Mouse (Mus musculus) myocyte (in vitro differentiated cells): ENCODE data around the gene Muc5ac. TPM values are rescaled to one million over a fixed set of nuclear protein-coding genes. Genes with fewer than 3 reads are reported as not detected.

Source experiments
- H3K27me3 ChIP-seq: one replicate; pipeline ENCODE4 v1.6.1; 2011; ENCODE audit not compliant: control insufficient read depth, insufficient read depth, insufficient read length
- H3K36me3 ChIP-seq: one replicate; pipeline ENCODE4 v1.6.1; 2011; ENCODE audit not compliant: control insufficient read depth, insufficient read depth
- H3K4me2 ChIP-seq: one replicate; pipeline ENCODE4 v1.6.1; 2011; ENCODE audit warnings: low read depth, control low read depth
- H3K4me3 ChIP-seq: one replicate; pipeline ENCODE4 v1.5.1; 2011; ENCODE audit warnings: mild to moderate bottlenecking, control low read depth, moderate library complexity
- H3K79me2 ChIP-seq: one replicate; pipeline ENCODE4 v1.6.1; 2011; ENCODE audit not compliant: control insufficient read depth, insufficient read depth
- H3ac ChIP-seq: one replicate; pipeline ENCODE4 v1.6.1; 2011; ENCODE audit not compliant: control insufficient read depth, insufficient read length
- CEBPB ChIP-seq: IDR thresholded peaks from 2 replicates; pipeline ENCODE4 v1.6.1; 2011; ENCODE audit warnings: mild to moderate bottlenecking, moderate library complexity; ENCODE audit not compliant: poor library complexity, insufficient read depth, severe bottlenecking
- E2F4 ChIP-seq: IDR thresholded peaks from one replicate; pipeline ENCODE4 v1.6.1; 2011; ENCODE audit warnings: mild to moderate bottlenecking, control low read depth, moderate library complexity; ENCODE audit not compliant: insufficient read depth
- MAX ChIP-seq: IDR thresholded peaks from one replicate; pipeline ENCODE4 v1.6.1; 2011; ENCODE audit warnings: low read depth, mild to moderate bottlenecking, control low read depth
- MYOG ChIP-seq, 3 experiments: IDR thresholded peaks; one replicate each; pipeline ENCODE4 v1.6.1; 2011; ENCODE audit warnings: control low read depth in 2 of 3, low read depth in 2 of 3, mild to moderate bottlenecking in 2 of 3; ENCODE audit not compliant: insufficient read length in 2 of 3, control insufficient read depth in 1 of 3, insufficient read depth in 1 of 3
- POLR2A ChIP-seq: IDR thresholded peaks from one replicate; pipeline ENCODE4 v1.6.1; 2011; ENCODE audit warnings: low read depth, mild to moderate bottlenecking, control low read depth, moderate library complexity; ENCODE audit not compliant: insufficient read length
- POLR2AphosphoS2 ChIP-seq: IDR thresholded peaks from one replicate; pipeline ENCODE4 v1.6.1; 2011; ENCODE audit warnings: low read depth, control low read depth; ENCODE audit not compliant: insufficient read length
- REST ChIP-seq: IDR thresholded peaks from one replicate; pipeline ENCODE4 v1.6.1; 2011; ENCODE audit warnings: mild to moderate bottlenecking, control low read depth, moderate library complexity; ENCODE audit not compliant: insufficient read depth, insufficient read length
- SRF ChIP-seq: IDR thresholded peaks from one replicate; pipeline ENCODE4 v1.6.1; 2011; ENCODE audit warnings: low read depth; ENCODE audit not compliant: control insufficient read depth, insufficient read length
- TCF12 ChIP-seq: IDR thresholded peaks from one replicate; pipeline ENCODE4 v1.6.1; 2011; ENCODE audit warnings: mild to moderate bottlenecking, control low read depth; ENCODE audit not compliant: poor library complexity, insufficient read depth, severe bottlenecking
- TCF3 ChIP-seq: IDR thresholded peaks from one replicate; pipeline ENCODE4 v1.6.1; 2011; ENCODE audit warnings: low read depth, control low read depth; ENCODE audit not compliant: insufficient read length
- polyA plus RNA-seq: library from polyadenylated mRNA; unstranded; fragments of >200 nt; fragmentation: generic; extraction: Trizol; gene quantifications from one replicate; pipeline ENCODE4 v1.2.1, GENCODE M21; 2012; ENCODE audit warnings: missing spikeins

Muc5ac gene
- polyA plus RNA-seq, 1 experiment: not detected

GRCm38 (mm10) chr7:141840354-141840753 lies 51.6 kb downstream of the Muc5ac start:
- H3K4me2 ChIP-seq: no peak overlapping the region
- H3ac ChIP-seq: no peak overlapping the region
- no peaks in the 10 kb centered on the region for H3K79me2 ChIP-seq
- H3K27me3 ChIP-seq: peaks cover 39% of the 10 kb centered on the region
- no peaks in the 10 kb centered on the region for H3K36me3 ChIP-seq
- no peak for TF ChIP-seq TCF12
- no peak for TF ChIP-seq REST
- TF ChIP-seq POLR2A: no peak
- no peak for TF ChIP-seq E2F4
- TF ChIP-seq CEBPB: no peak
- no peak overlapping the region for H3K4me3 ChIP-seq

DNA sequence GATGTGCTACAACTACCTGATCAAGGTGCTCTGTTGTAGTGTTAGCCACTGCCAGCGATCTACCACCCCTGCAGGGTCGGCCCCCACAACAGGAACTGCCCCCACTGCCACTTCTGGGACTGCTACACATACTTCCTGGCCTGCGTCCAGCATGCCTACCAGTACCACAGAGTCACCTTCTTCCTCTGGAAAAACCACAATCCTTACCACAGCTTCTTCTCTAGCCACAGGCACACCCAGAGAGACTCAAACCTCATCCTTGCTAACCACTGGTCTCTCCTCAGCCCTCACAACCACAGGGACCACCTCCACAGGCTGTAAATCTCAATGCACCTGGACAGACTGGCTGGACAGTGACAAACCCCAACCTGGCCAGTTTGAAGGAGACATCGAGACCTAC lies 72.3 kb downstream of the Muc5ac start:
- no peak overlapping the region for H3K4me2 ChIP-seq
- no peak for TF ChIP-seq MAX
- no peak for TF ChIP-seq SRF
- TF ChIP-seq TCF12: no peak
- TF ChIP-seq MYOG (IDR thresholded peaks at IDR 0.05; ENCODE audit: control insufficient read depth in 1 of 3, insufficient read depth in 1 of 3, insufficient read length in 2 of 3, low read depth in 2 of 3): no peak
- TF ChIP-seq TCF3: no peak
- no peak for TF ChIP-seq POLR2AphosphoS2
- H3K79me2 ChIP-seq: no peaks in the 10 kb centered on the region
- no peak overlapping the region for H3K4me3 ChIP-seq
- peaks cover 47% of the 10 kb centered on the region for H3K27me3 ChIP-seq
- no peak overlapping the region for H3ac ChIP-seq
- no peaks in the 10 kb centered on the region for H3K36me3 ChIP-seq

Other genes with a start within 250 kb of the Muc5ac start
- 51.3 TPM for gene Chid1, start 249.1 kb upstream of the Muc5ac start, polyA plus RNA-seq
- gene Ap2a2, start 226.8 kb upstream of the Muc5ac start, polyA plus RNA-seq: 89.2 TPM
- gene Muc6, start 133.7 kb upstream of the Muc5ac start, polyA plus RNA-seq: 0.20 TPM
- gene Muc2, start 98.6 kb upstream of the Muc5ac start, polyA plus RNA-seq: not detected
- 0.01 TPM for gene Muc5b, start 50.1 kb downstream of the Muc5ac start, polyA plus RNA-seq
- 47.1 TPM for gene Tollip, start 129.5 kb downstream of the Muc5ac start, polyA plus RNA-seq
- 0.05 TPM for gene Brsk2, start 160.8 kb downstream of the Muc5ac start, polyA plus RNA-seq